Mouse (Mus musculus) layer of hippocampus, adult 6 months (tissue): ENCODE data around the gene Dnlz. TPM values are rescaled to one million over a fixed set of nuclear protein-coding genes. Genes with fewer than 3 reads are reported as not detected.

Experiments used
- long read RNA-seq, 2 experiments: library from polyadenylated mRNA; unstranded; transcript quantifications; one replicate each; pipeline ENCODE4 v2.0.0; 2019 to 2020
- polyA plus RNA-seq: library from polyadenylated mRNA; unstranded; fragments of <200 nt; fragmentation: Nextera tagmentation; gene quantifications from 2 replicates; pipeline ENCODE4 v1.2.3, GENCODE M21; 2021

Gene Dnlz
- 47.9 and 49.6 TPM in 2 replicates for polyA plus RNA-seq
- long read RNA-seq, experiment 1, transcript Dnlz-201 (3 exons, 2,916 nt): minor isoform, 50 of 139 reads
- long read RNA-seq, experiment 1, transcript Dnlz-202 (2 exons, 2,766 nt): major isoform, 61 of 139 reads
- long read RNA-seq, experiment 1, partial matches to known transcripts: 1 of 139 reads
- long read RNA-seq, experiment 1, other reads (novel, unspliced or antisense): 27 of 139 reads
- long read RNA-seq, experiment 2, transcript Dnlz-202 (2 exons, 2,766 nt): major isoform, 135 of 219 reads
- long read RNA-seq, experiment 2, transcript Dnlz-201 (3 exons, 2,916 nt): minor isoform, 37 of 219 reads
- long read RNA-seq, experiment 2, partial matches to known transcripts: 34 of 219 reads
- long read RNA-seq, experiment 2, other reads (novel, unspliced or antisense): 13 of 219 reads

DNA sequence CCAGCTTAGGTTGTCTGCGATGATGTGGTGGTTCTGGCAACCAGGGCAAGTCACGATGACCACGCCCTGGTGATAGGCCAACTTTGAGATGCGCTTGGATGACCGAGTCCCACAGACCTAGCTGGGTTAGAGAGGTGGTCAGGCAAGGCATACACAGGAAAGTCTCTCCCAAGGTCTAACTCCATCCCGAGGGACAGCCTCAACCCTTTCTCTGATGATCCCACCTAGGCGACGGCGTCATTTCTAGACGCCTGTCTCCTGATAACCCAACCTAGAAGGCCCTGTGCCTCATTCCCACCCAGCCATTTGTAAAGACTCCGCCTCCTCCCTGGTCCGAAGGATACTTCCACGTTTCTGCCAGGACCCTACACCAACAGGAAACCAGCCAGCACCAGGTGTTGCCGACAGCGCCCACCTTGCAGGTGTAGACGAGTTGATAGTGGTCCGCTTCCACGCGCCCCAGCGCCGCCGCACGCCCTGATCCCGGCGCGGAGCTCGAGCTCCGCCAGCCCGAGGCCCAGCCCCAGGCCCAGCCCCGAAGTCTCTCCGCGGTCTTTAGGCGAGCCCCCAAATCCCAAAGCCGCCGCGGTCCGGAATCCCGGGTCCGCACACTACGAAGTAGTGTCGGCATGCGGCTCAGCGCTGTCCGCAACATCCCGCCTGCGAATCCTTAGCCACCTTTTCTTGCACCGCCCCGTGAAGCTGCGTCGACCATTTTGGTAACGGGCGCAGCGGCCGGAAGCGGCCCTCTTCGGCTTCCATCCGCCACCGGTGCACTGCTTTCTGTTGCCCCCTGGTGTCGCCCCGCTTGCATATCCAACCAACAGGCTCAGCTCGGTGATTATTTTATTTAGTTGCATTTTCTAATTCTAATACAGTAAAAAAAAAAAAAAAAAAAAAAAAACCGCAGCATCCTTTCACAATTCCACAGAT lies at the start of gene Dnlz:
Dnlz (minus strand) TSS at position 753 of the 933 bp plus-strand sequence.

DNA sequence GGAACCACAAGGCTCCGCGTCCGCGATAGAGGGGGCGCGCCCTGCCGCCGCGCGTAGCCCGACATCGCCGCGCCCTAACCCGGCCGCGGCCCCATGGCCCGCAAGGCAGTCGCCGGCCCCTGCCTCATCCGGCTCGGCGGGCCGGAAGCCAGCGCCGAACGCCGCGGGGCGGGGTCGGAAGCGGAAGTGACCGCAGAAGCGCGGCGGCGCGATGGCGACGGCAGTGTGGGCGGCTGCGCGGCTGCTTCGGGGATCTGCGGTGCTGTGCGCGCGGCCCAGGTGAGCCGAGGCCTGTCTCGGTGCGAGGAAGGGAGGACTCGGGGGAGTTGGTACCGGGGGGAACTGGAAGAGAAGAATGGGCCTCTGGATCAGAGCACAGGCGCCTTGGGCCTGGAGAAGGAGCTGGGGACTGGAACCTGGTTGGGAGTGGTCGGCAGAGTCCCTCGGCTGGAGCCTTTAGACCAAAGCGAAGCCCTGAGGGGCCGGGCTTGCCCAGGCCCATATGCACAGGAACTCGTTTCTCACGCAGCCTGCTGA lies 37.3 kb upstream of the Dnlz start, which contains the start of the genes Entr1 and Pmpca:
Entr1 (minus strand) TSS at position 163 of the 537 bp plus-strand sequence.
Pmpca (plus strand) TSS at position 186 of the 537 bp plus-strand sequence.

DNA sequence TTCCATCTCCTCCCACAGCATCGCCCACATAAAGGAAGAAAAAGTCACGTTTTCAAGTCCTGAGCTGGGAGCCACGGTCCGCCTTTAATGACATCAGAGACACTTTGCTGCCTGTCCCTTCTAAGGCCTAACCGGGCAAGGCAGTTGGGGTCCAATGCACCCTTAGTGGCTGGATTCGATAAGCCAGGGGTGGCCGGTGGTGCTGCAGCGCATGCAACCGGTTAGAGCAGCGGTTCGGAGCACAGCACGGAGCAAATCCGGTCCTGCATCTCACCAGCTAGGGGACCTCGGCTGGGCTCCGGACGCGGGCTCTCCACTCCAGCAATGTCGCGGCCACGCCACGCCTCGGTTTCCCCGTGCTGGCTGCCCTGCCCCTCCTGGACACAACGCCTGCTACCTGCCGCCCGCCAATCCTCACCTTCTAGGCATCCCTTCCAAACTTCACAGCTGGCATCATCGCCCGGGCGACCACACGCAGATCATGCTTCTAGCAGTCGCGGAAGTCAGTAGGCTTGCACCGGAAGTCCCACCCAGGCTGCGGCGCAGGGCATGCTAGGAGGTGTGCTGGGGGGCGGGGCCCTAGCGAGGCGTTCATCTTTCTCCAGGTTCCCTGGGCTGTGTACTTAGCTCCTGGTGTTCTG lies 28.3 kb upstream of the Dnlz start, which contains the start of gene Snapc4:
Snapc4 (minus strand) TSS at position 523 of the 641 bp plus-strand sequence.

DNA sequence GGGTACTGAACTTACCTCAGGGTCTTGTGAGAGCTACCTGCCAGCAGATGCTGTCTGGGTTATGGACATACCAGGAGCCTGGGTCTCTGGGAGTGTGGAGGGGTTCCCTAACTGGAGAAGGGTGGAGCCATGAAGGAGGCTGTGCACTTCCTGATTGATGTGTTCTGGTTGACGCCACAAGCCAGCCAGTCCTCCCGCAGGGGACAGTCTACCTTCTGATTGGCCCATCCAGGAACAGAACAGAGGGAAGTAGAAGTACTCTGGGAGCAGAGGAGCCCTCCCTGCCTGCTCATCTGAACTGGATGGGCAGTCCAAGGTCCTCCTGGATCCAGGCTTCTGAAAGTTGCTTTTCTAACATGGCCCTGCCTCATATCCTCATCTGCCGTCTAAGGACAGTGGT lies 8.9 kb upstream of the Dnlz start, which contains the start of gene Card9:
Card9 (minus strand) TSS at position 147 of the 400 bp plus-strand sequence.

DNA sequence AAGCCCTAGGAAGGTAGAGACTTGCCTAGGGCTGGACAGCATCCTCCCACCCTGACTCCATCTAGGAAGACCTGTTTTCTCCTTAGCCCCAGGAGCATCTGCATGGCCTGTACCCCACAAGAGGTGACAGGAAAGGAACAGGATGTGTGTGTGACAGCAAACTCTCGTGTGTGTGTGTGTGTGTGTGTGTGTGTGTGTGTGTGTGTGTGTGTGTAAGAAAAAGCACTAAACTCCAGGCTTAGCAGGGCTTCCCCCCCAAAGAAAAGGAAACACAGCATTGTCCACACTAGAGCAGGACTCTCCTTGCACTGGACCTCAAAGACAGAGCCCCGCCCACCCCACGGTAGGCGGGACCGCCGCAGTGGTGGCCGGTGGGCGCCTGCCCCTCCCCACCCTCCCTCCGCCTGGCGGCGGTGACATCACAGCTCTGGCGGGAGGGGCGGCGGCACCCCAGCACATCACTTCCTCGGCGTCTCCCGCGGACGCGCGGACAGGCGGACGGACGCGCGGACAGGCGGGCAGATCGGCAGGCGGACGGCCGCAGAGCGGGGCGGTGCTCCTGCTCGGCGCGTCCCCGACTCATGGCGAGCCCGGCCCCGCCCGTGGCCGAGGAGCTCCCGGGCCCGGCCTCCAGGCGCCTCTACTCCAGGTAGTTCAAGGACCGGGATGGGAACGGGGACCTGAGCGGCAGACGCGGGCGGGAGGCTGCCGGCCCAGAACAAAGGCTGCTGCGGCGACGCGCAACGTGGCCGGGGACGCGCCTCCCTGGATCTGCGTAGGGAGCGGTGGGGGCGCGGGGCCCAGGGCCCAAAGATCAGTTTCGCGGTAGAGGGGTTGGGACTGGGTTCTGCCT lies 36.6 kb downstream of the Dnlz start, which contains the start of gene Gpsm1:
Gpsm1 (plus strand) TSS at position 444 of the 853 bp plus-strand sequence.

Other genes starting within 250 kb of the Dnlz start
- gene Nacc2, start 228.9 kb downstream of the Dnlz start, polyA plus RNA-seq: 52.8 and 66.5 TPM in 2 replicates
- gene Lhx3, start 143.8 kb downstream of the Dnlz start, polyA plus RNA-seq: 0.16 TPM in 2 replicates
- gene Qsox2, start 114.6 kb downstream of the Dnlz start, polyA plus RNA-seq: 8.9 and 10.1 TPM in 2 replicates
- 0.21 TPM in 2 replicates for gene Ccdc187, start 57.6 kb downstream of the Dnlz start, polyA plus RNA-seq
- 14.3 and 15.6 TPM in 2 replicates for gene Gpsm1, start 36.6 kb downstream of the Dnlz start, polyA plus RNA-seq
- gene Card9, start 8.8 kb upstream of the Dnlz start, polyA plus RNA-seq: 0.65 and 0.67 TPM in 2 replicates
- 5.3 and 5.5 TPM in 2 replicates for gene Snapc4, start 28.5 kb upstream of the Dnlz start, polyA plus RNA-seq
- 66.4 and 77.0 TPM in 2 replicates for gene Entr1, start 37.2 kb upstream of the Dnlz start, polyA plus RNA-seq
- 47.8 and 57.9 TPM in 2 replicates for gene Pmpca, start 37.2 kb upstream of the Dnlz start, polyA plus RNA-seq
- 4.2 and 4.4 TPM in 2 replicates for gene Inpp5e, start 57.1 kb upstream of the Dnlz start, polyA plus RNA-seq
- 11.0 TPM in 2 replicates for gene Sec16a, start 93.1 kb upstream of the Dnlz start, polyA plus RNA-seq
- 7.5 and 7.7 TPM in 2 replicates for gene Notch1, start 164.6 kb upstream of the Dnlz start, polyA plus RNA-seq
- 86.2 and 102 TPM in 2 replicates for gene Egfl7, start 227.9 kb upstream of the Dnlz start, polyA plus RNA-seq
- gene Gm20532, start 234.5 kb upstream of the Dnlz start, polyA plus RNA-seq: not detected in 2 replicates